Mouse (Mus musculus): ENCODE measurements at regions not wholly inside any gene's neighbourhood (a gene's known extent, or its start where the extent isn't known, plus 50 kb on each side); places are given as distances from the start of the nearest gene placed in this dataset.

GRCm38 (mm10) chr11:7508861-7509260 is 295.1 kb upstream of the Igfbp3 start:
- no peak for DNase-seq (ENCODE audit: inconsistent ontology term)

GRCm38 (mm10) chr11:7506421-7506945 is 292.8 kb upstream of the Igfbp3 start:
- DNase-seq (ENCODE audit: inconsistent ontology term): peak; percentile 47

DNA sequence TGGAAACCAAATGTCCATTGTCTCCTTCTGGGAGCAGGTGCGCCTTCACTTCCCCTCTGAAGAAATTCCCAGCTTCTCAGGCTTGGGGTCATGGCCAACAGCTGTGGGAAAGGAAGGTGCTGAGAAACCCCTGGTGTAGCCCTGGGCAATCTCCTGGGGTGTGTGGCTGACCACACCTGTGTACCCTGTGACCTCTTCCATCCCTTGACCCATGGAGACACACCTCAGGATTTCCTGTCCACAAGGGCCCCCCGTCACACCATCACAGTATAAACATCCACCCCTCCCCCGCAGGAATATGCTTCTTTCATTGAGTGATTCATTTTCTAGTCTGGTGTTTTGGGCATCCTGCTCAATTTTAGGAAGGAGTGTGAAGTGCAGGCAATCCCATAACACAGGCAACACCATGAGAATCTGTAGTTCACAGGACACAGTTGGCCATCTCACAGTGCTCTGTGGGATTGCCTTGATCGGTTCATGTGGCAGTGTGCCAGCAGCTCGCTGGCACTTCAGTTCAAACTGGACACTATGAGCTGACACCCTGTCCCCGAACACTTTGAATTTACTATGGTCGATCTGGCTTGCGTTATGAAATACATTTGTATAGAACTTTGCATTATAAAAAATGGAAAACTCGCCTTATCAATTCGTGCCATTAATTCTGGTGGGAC is 291.1 kb upstream of the Igfbp3 start:
- no peak for DNase-seq (ENCODE audit: inconsistent ontology term)

DNA sequence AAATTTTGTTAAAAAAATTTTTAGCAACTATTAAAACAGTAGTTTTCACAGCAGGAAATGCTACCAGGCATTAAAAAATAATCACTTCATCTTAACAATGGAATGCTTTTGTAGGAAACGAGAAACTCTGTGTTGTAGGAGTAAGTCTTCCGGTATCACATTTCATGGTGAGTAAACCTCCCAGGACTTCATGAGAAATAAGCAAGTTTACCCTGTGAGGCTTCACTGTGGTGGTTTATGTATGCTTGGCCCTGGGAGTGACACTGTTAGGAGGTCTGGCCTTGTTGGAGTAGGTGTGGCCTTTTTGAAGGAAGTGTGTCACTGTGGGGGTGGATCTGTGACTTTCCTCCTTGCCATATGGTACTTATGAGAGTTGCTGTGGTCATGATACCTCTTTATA is 289.0 kb upstream of the Igfbp3 start:
- DNase-seq (ENCODE audit: inconsistent ontology term): no peak

GRCm38 (mm10) chr11:7502045-7502444 is 288.3 kb upstream of the Igfbp3 start:
- DNase-seq (ENCODE audit: inconsistent ontology term): no peak

DNA sequence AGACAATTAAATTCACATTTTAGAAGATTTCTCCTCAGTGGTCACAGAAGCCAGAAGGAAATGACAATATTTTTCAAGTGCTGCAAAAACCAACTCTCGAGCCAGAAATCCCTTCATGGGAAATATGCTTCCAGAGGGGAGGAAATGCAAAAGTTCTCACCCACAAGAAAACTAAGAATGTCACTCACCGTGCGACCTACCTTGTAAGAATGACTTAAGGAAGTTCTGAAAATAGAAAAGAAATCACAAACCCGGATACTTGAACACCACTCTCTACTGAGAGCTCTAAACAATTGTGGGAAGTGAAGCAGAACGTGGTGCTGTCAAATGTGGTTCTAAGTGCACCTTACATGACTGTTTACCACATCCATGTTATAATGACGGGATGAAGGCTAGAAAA is 284.1 kb upstream of the Igfbp3 start:
- no peak for DNase-seq (ENCODE audit: inconsistent ontology term)

DNA sequence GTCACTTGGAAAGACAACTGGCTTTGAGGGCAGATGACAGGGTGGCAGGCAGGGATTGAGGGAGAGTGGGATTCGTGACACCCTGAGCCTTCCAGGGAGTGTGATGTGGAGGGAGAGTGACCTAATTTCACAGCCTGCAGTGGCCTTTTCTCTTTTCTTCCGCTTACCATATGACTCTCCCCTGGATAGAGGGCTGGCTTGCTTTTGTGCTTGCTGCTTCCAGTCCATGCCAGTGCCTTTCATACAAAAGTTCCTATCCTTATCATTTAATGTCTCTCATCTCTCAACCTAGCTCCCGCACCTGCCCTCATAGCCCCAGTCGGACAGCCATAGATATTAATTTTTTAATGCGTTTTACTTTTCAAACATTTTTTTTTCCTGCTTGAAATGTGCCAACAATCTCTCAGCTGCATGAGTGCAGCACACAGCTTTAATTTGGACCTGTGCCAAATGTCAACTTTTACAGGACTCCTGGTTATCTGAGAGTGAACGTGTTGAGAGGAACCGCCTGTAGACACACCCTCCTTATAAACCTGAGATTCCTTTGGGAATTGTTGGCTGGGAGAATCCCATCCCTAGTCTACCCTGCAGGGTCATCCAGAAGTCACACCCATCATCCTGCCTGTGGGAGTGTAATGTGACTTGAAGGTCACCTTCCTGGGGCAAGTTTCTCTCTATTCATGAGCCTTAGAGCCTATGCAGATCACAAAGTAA is 260.3 kb upstream of the Igfbp3 start:
- no peak for DNase-seq (ENCODE audit: inconsistent ontology term)

DNA sequence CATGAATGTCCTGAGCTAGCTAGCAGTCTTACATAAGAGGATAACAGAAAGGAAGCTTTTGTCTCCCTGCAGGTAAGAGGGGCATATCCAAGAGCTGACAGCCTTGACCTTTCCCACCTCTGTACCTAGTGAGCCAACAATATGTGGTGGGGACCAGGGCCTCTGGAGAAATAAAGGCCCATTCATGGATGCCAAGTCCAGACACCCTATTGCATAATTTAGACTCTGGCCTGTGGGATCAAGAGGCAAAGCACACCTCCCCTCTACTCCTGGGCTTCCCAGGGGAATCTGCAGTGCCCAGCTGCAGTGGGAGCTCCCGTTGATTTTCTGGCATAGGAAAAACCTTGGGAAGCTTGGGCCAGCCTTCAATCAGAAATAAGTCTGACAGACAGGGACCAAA is 251.8 kb upstream of the Igfbp3 start:
- no peak for DNase-seq (ENCODE audit: inconsistent ontology term)

- no peak for DNase-seq (ENCODE audit: inconsistent ontology term)
These were observed 248.4 kb upstream of the Igfbp3 start for GRCm38 (mm10) chr11:7461956-7462771.

GRCm38 (mm10) chr11:7451756-7452155 is 238.0 kb upstream of the Igfbp3 start:
- DNase-seq (ENCODE audit: inconsistent ontology term): peak; percentile 10

DNA sequence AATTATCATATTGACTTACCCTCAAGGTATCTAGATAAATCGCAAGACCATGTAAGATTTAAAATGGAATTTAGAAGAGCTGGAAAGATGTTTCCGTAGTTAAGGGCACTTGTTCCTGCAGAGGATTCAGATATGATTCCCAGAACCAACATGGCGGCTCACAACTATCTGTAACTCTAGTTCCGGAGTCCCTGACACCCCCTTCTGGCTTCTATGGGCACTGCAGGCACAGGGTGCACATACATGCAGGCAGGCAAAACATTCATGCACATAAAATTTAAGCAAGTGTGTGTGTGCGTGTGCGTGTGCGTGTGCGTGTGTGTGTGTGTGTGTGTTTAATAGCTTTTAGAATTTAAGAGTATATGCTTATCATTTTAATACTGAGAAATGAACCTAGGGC is 230.8 kb upstream of the Igfbp3 start:
- no peak for DNase-seq (ENCODE audit: inconsistent ontology term)

- no peak for DNase-seq (ENCODE audit: inconsistent ontology term)
These were observed 225.6 kb upstream of the Igfbp3 start for GRCm38 (mm10) chr11:7439276-7439675.

DNA sequence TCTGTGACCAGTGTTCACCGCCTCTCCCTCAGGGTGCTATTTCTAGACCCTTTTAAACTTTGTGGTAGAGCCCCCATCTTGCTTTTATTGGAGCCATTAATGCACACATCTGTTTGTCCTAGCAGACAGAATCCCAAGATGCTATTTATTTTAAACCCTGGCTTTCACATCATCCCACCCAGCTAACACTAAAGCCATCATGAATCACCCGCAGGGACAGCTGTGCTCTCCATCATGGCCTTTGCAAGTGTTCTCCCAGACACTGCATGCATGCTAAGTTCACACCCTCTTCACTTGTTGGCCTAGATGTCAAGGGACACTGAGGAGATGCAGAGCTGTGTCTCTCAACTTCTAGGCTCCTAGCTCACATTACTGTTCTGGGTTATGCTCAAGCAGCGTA is 220.9 kb upstream of the Igfbp3 start:
- no peak for DNase-seq (ENCODE audit: inconsistent ontology term)

DNA sequence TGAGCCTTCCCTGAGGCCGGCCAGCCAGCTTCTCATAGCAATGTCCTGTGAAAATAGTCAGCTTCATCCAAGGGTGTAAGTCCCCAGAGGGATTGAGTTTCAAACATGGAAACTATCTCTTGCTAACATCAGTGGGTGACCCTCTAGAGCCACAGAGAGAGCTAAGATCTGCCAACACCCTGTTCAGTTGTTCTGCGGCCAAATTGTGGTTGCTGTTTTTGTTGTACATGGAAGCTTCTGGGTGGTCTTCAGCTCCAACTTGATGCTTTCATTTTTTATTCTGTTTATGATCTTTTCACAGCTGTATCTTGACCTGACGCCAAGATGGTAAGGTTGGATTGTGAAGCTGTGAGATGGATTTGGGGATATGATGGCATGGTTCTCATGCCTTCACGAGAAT is 214.0 kb upstream of the Igfbp3 start:
- no peak for DNase-seq (ENCODE audit: inconsistent ontology term)

DNA sequence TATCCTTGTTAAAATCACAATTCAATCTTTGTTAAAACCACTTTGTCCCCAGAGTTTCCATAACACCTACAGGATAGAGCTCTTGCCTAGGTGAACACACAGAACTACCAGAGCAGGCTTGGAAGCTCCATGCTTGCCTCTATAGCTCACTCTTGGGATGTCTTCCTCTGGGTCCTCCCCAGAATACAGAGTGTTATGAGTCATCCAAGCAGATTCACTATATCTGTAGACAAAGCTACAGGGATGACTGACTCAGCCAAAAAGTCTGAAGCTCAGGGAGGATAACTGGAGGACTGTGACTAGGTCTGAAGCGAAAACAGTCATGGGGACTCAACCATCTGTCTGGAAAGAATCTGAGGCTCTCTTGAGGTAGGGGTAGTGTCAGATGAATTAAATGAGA is 211.5 kb upstream of the Igfbp3 start:
- peak; percentile 16 for DNase-seq (ENCODE audit: inconsistent ontology term)

- no peak for DNase-seq (ENCODE audit: inconsistent ontology term)
These were observed 210.4 kb upstream of the Igfbp3 start for GRCm38 (mm10) chr11:7424082-7424471.

- DNase-seq (ENCODE audit: inconsistent ontology term): peak; percentile 84
These were observed 209.8 kb upstream of the Igfbp3 start for GRCm38 (mm10) chr11:7423276-7424081.

- no peak for DNase-seq (ENCODE audit: inconsistent ontology term)
These were observed 198.9 kb upstream of the Igfbp3 start for GRCm38 (mm10) chr11:7412631-7413030.

GRCm38 (mm10) chr11:7408992-7409391 is 195.3 kb upstream of the Igfbp3 start:
- no peak for DNase-seq (ENCODE audit: inconsistent ontology term)

- DNase-seq (ENCODE audit: inconsistent ontology term): no peak
These were observed 190.9 kb upstream of the Igfbp3 start for GRCm38 (mm10) chr11:7404666-7405065.

DNA sequence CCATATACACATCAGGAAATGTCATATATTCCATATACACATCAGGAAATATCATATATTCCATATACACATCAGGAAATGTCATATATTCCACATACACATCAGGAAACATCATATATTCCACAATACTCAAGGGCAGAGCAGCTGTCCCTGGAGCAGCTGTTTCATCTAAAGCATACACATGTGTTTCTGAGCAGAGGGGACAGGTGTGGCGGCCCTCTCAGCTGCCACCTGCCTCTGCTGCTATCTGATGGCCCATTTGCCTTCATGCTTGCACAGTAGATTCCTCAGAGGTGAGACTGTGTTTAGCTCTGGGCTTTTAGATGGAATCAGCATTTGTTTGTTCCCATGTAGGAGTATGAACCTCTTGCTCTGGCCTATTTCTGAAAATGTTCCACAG is 158.1 kb upstream of the Igfbp3 start:
- DNase-seq (ENCODE audit: inconsistent ontology term): no peak

GRCm38 (mm10) chr11:7361388-7361787 is 147.7 kb upstream of the Igfbp3 start:
- DNase-seq (ENCODE audit: inconsistent ontology term): no peak

All from Muller cell, postnatal 12 days (primary cell).